Mouse (Mus musculus) brain, embryonic 18.5 days (tissue): Measurements from ENCODE around the gene Suox.
"Not testable (repeated sequence)": the region's sequence is repeated elsewhere in the genome, so short reads cannot be mapped to it uniquely, and the experiment has no call there.

ENCODE experiments used
- DNase-seq: peaks from one replicate; pipeline ENCODE4 v3.0.0-alpha.2; 2012; ENCODE audit warnings: low read depth, low spot score

Gene Suox

GRCm38 (mm10) chr10:128664808-128665207, 9.1 kb downstream of the Suox start:
- DNase-seq = no peak

GRCm38 (mm10) chr10:128663441-128664220, 10.2 kb downstream of the Suox start:
- DNase-seq = no peak

GRCm38 (mm10) chr10:128662465-128662864, 11.4 kb downstream of the Suox start:
- no peak for DNase-seq

- no peak for DNase-seq
Observed at GRCm38 (mm10) chr10:128659490-128659889, 14.4 kb downstream of the Suox start.

- no peak for DNase-seq
Observed at GRCm38 (mm10) chr10:128657844-128658243, 16.0 kb downstream of the Suox start.

- no peak for DNase-seq
Observed at GRCm38 (mm10) chr10:128656731-128657130, 17.1 kb downstream of the Suox start.

GRCm38 (mm10) chr10:128655254-128655653, 18.6 kb downstream of the Suox start:
- no peak for DNase-seq

GRCm38 (mm10) chr10:128653866-128654265, 20.0 kb downstream of the Suox start:
- DNase-seq = no peak

GRCm38 (mm10) chr10:128646139-128647089, 27.5 kb downstream of the Suox start:
- no peak for DNase-seq

- DNase-seq = no peak
Observed at GRCm38 (mm10) chr10:128645111-128646011, 28.5 kb downstream of the Suox start, which contains the start of gene Ikzf4. Ikzf4 (minus strand) TSS chr10:128645991.

GRCm38 (mm10) chr10:128642749-128643148, 31.1 kb downstream of the Suox start:
- DNase-seq = no peak

- DNase-seq = no peak
Observed at GRCm38 (mm10) chr10:128641871-128642270, 32.0 kb downstream of the Suox start.

GRCm38 (mm10) chr10:128640891-128641290, 33.0 kb downstream of the Suox start:
- DNase-seq = no peak

- no peak for DNase-seq
Observed at GRCm38 (mm10) chr10:128639999-128640398, 33.9 kb downstream of the Suox start.

- no peak for DNase-seq
Observed at GRCm38 (mm10) chr10:128637011-128637410, 36.9 kb downstream of the Suox start.

- DNase-seq = no peak
Observed at GRCm38 (mm10) chr10:128636561-128636960, 37.3 kb downstream of the Suox start.

- DNase-seq = no peak
Observed at GRCm38 (mm10) chr10:128635697-128636096, 38.2 kb downstream of the Suox start.

- DNase-seq = no peak
Observed at GRCm38 (mm10) chr10:128631571-128631970, 42.3 kb downstream of the Suox start.

GRCm38 (mm10) chr10:128630306-128630705, 43.6 kb downstream of the Suox start:
- DNase-seq = not testable (repeated sequence)

- DNase-seq = no peak
Observed at GRCm38 (mm10) chr10:128629746-128630145, 44.1 kb downstream of the Suox start.
